Mouse (Mus musculus) brown adipose tissue, adult 24 weeks (tissue): ENCODE results near the gene Serp2. TPM values are rescaled to one million over a fixed set of nuclear protein-coding genes. Genes with fewer than 3 reads are reported as not detected.
"Not testable (repeated sequence)": the region's sequence is repeated elsewhere in the genome, so short reads cannot be mapped to it uniquely, and the experiment has no call there.

Experiments
- H3K27ac ChIP-seq: fragments of 200-500 bp; replicated peaks from 2 replicates; pipeline ENCODE4 v1.5.1; 2012; ENCODE audit warnings: low read depth, mild to moderate bottlenecking, low read length
- H3K4me1 ChIP-seq: fragments of 200-500 bp; 2 replicates; pipeline ENCODE4 v1.6.1; 2012; ENCODE audit warnings: low read length, mixed read lengths; ENCODE audit not compliant: control insufficient read depth, insufficient read depth, insufficient read length
- H3K4me3 ChIP-seq: fragments of 200-500 bp; 2 replicates; pipeline ENCODE4 v1.5.1; 2012; ENCODE audit warnings: low read depth, mild to moderate bottlenecking, low read length, moderate library complexity; ENCODE audit not compliant: insufficient read depth
- polyA plus RNA-seq: library from polyadenylated mRNA; stranded (reverse); fragments of >200 nt; gene quantifications from 2 replicates; pipeline ENCODE4 v1.2.4, GENCODE M21; 2012; ENCODE audit not compliant: missing spikeins, insufficient read depth, insufficient read length

The Serp2 gene
- polyA plus RNA-seq, 1 experiment = not detected

- H3K27ac ChIP-seq = no peak overlapping the region
- no peak overlapping the region for H3K4me3 ChIP-seq
- H3K4me1 ChIP-seq = no peaks in the 10 kb centered on the region
These were observed 29.2 kb upstream of the Serp2 start for GRCm38 (mm10) chr14:76585831-76586405.

DNA sequence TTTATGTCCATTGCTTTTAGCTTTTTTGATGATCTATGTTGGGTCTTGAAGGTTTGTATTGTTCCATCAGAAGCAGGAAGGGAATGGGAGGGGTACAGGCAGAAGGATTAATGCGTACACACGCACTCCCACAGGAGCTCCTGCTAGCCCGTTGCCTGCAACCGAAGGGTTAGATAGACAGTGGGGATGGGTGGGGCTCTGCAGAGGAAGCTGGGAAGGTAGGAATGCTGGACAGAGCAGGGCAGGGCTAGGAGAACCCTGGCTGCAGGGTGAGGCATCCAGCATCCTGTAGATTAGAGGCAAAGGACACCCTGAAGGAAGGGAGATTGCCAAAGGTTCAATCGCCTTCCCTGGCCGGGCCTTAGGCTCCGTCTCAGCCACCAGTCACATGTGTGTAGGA is 27.3 kb upstream of the Serp2 start:
- Histone ChIP-seq H3K4me3 (no peak overlapping the region), H3K27ac (no peak overlapping the region), H3K4me1 (no peaks in the 10 kb centered on the region)

- H3K27ac ChIP-seq = no peak overlapping the region
- H3K4me1 ChIP-seq = no peaks in the 10 kb centered on the region; the same call in 1 of the 2 replicates
- H3K4me3 ChIP-seq = no peak overlapping the region
These were observed 25.6 kb upstream of the Serp2 start for GRCm38 (mm10) chr14:76581974-76582922.

- no peaks in the 10 kb centered on the region; the same call in 1 of the 2 replicates for H3K4me1 ChIP-seq
- H3K27ac ChIP-seq = no peak overlapping the region
- H3K4me3 ChIP-seq = no peak overlapping the region
These were observed 23.0 kb upstream of the Serp2 start for GRCm38 (mm10) chr14:76579660-76580061.

GRCm38 (mm10) chr14:76577840-76578239 is 21.2 kb upstream of the Serp2 start:
- H3K4me1 ChIP-seq = no peaks in the 10 kb centered on the region; the same call in 1 of the 2 replicates
- H3K27ac ChIP-seq = no peak overlapping the region
- no peak overlapping the region for H3K4me3 ChIP-seq

- H3K4me1 ChIP-seq = peaks cover 3% of the 10 kb centered on the region
- H3K27ac ChIP-seq = no peak overlapping the region
- H3K4me3 ChIP-seq = no peak overlapping the region
These were observed 13.6 kb upstream of the Serp2 start for GRCm38 (mm10) chr14:76570292-76570691.

- Histone ChIP-seq H3K4me3 (no peak overlapping the region), H3K27ac (no peak overlapping the region), H3K4me1 (peaks cover 3% of the 10 kb centered on the region)
These were observed 12.7 kb upstream of the Serp2 start for GRCm38 (mm10) chr14:76569271-76569961.

DNA sequence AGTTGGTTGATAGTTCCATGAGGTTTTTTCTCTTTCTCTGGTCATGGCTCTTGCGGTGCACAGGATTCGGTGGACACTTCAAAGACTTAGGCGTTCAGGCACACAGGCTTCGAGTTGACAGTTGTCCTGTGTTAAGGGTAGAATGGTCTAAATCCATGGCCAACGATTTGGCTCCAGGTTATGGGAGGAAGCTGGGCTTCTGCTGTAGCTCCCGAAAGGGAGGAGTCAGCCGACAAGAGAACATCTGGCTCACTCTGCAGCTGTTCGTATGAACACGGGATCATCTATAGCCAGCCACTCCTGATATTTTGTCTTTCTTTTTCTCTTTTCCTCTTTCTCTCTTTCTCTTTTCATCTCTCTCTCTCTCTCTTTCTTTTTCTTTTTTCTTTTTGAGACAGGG is 11.9 kb upstream of the Serp2 start:
- Histone ChIP-seq H3K4me1 (peaks cover 3% of the 10 kb centered on the region), H3K27ac (no peak overlapping the region), H3K4me3 (no peak overlapping the region)

GRCm38 (mm10) chr14:76567280-76567679 is 10.6 kb upstream of the Serp2 start:
- no peak overlapping the region for H3K27ac ChIP-seq

GRCm38 (mm10) chr14:76566711-76567110 is 10.0 kb upstream of the Serp2 start:
- H3K4me3 ChIP-seq = no peak overlapping the region
- H3K27ac ChIP-seq = no peak overlapping the region
- peaks cover 3% of the 10 kb centered on the region for H3K4me1 ChIP-seq

More at GRCm38 (mm10) chr14:76567280-76567679, 10.6 kb upstream of the Serp2 start:
- peaks cover 3% of the 10 kb centered on the region for H3K4me1 ChIP-seq
- H3K4me3 ChIP-seq = no peak overlapping the region

- H3K4me1 ChIP-seq = peaks cover 3% of the 10 kb centered on the region
- H3K27ac ChIP-seq = no peak overlapping the region
- no peak overlapping the region for H3K4me3 ChIP-seq
These were observed 9.5 kb upstream of the Serp2 start for GRCm38 (mm10) chr14:76566193-76566592.

GRCm38 (mm10) chr14:76559208-76559607 is 2.5 kb upstream of the Serp2 start:
- H3K4me1 ChIP-seq = no peaks in the 10 kb centered on the region
- no peak overlapping the region for H3K4me3 ChIP-seq
- H3K27ac ChIP-seq = no peak overlapping the region

DNA sequence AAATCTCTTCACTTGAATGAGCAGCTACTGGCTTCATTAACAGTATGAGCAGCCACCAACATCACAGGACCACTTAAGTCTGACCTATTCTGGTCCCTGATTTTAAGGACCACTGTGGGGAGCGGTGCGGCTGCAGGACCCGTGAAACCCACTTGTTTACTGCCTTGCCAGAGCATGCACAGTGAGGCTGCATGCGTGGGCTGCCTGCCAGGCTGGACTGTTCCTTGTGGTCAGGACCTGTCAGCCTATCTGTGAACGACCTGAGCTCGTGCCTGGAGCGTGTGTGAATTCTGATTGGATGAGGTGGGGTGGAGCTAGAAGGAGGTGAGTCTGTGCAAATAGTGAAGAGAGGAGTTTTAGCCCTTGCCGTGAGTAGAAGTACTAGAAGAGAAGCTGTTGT is 1.5 kb upstream of the Serp2 start:
- not testable (repeated sequence) for H3K4me3 ChIP-seq, H3K4me1 ChIP-seq

GRCm38 (mm10) chr14:76556031-76556851 is 448 bp downstream of the Serp2 start:
- peak overlapping the region; percentile 51 for H3K4me3 ChIP-seq
- no peaks in the 10 kb centered on the region for H3K4me1 ChIP-seq
- no peak overlapping the region for H3K27ac ChIP-seq

More for the DNA sequence above, 1.5 kb upstream of the Serp2 start:
- not testable (repeated sequence) for H3K27ac ChIP-seq
